Mouse (Mus musculus): Measurements from ENCODE around the gene Bmpr1a. TPM values are rescaled to one million over a fixed set of nuclear protein-coding genes. Genes with fewer than 3 reads are reported as not detected.

The Bmpr1a gene
- total and polyA plus RNA-seq, 2 experiments from 2014 or later, result 15.9 to 54.8 TPM

DNA sequence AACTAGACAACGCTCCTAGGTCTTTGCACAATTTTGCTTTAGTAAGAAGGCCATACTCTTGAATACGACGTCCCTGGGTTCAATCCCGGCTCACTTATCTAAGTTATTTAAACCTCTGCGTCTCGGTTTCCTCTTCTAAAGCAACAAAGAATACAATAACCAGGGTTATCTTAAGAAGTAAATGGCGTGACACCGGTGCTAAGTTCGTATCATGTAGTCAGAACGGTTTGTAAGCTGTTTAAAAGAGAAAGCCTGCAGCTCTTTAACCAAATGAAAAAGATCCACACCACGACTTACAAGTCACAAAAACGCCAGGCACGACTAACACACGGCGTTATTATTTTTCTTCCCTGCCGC lies 1.7 kb downstream of the Bmpr1a start:
- Histone ChIP-seq H3K4me2 (ENCODE audit: low read depth) (peak overlapping the region; percentile 82), H3K27me3 (ENCODE audit: insufficient read depth, low read length) (no peaks in the 10 kb centered on the region), H3K4me1 (ENCODE audit: insufficient read depth) (peaks cover 26% of the 10 kb centered on the region; the same call in 1 of the 2 replicates), H3K4me3 (ENCODE audit: low read depth, low read length) (peak overlapping the region; percentile 83), H3K9ac (peak overlapping the region; percentile 98), H3K36me3 (ENCODE audit: insufficient read depth) (no peaks in the 10 kb centered on the region), H3K9me3 (ENCODE audit: low read length) (no peaks in the 10 kb centered on the region), H3K27ac (ENCODE audit: low read depth, low read length) (peak overlapping the region; percentile 96; the same call in 1 of the 2 replicates)
- ATAC-seq, result no peak
- under 1% methylated on average over 16 of the region's 16 CpGs for WGBS
- no peak for TF ChIP-seq CTCF (IDR thresholded peaks at IDR 0.05; ENCODE audit: low read depth)
- DNase-seq, result peak; percentile 37

DNA sequence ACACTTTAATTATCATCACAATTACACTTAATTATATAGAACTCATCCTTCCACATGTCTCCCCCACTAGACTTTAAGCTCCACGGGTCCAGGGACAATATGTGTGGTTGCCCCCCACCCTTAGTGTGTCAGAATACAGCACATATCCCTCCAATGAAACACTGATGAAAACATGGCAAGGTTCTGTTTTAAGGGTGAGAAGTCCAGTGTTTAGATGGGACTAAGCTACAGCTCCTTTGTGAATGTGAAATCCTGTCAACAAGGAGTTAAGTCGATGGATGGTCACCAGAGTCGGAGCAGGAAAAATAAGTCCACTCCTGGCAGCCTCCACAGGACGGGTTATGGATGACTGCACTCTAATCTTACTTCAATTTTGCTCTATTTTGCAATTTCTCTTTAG lies 2.8 kb downstream of the Bmpr1a start:
- no peak for ATAC-seq
- Histone ChIP-seq H3K9me3 (ENCODE audit: low read length) (no peaks in the 10 kb centered on the region), H3K27ac (ENCODE audit: low read depth, low read length) (no peak overlapping the region), H3K4me3 (ENCODE audit: low read depth, low read length) (peak overlapping the region; percentile 83), H3K36me3 (ENCODE audit: insufficient read depth) (no peaks in the 10 kb centered on the region), H3K4me1 (ENCODE audit: insufficient read depth) (peaks cover 26% of the 10 kb centered on the region; the same call in 1 of the 2 replicates), H3K27me3 (ENCODE audit: insufficient read depth, low read length) (no peaks in the 10 kb centered on the region), H3K9ac (no peak overlapping the region), H3K4me2 (ENCODE audit: low read depth) (peak overlapping the region; percentile 82)
- no peak for DNase-seq
- no peak for TF ChIP-seq CTCF (IDR thresholded peaks at IDR 0.05; ENCODE audit: low read depth)
- WGBS, result 0% methylated on average over 4 of the region's 4 CpGs

DNA sequence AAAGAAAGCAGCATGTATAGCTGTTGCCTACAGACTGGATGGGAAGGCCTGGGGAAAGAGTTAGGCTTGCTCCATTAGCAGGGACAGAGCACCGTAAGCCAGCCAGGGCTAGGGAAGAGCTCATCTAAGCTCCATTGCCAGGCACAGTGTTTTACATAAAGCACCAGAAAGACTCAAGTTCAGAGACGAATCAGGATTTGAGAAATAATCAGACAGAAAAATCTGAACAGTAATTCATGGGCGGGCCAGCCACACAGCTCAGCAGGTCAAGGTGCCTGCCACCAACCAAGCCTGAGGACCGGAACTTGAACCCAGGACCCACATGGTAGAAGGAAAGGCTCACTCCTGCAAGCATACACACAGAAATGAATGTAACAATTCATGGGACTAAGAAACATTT lies 3.5 kb downstream of the Bmpr1a start:
- Histone ChIP-seq H3K4me3 (ENCODE audit: low read depth, low read length) (no peak overlapping the region), H3K27me3 (ENCODE audit: insufficient read depth, low read length) (no peaks in the 10 kb centered on the region), H3K4me1 (ENCODE audit: insufficient read depth) (peaks cover 26% of the 10 kb centered on the region; the same call in 1 of the 2 replicates), H3K4me2 (ENCODE audit: low read depth) (peak overlapping the region; percentile 82), H3K9me3 (ENCODE audit: low read length) (no peaks in the 10 kb centered on the region), H3K27ac (ENCODE audit: low read depth, low read length) (no peak overlapping the region), H3K36me3 (ENCODE audit: insufficient read depth) (no peaks in the 10 kb centered on the region), H3K9ac (no peak overlapping the region)
- 59% methylated on average over 4 of the region's 4 CpGs for WGBS
- no peak for TF ChIP-seq CTCF (IDR thresholded peaks at IDR 0.05; ENCODE audit: low read depth)
- ATAC-seq, result no peak
- DNase-seq, result no peak

DNA sequence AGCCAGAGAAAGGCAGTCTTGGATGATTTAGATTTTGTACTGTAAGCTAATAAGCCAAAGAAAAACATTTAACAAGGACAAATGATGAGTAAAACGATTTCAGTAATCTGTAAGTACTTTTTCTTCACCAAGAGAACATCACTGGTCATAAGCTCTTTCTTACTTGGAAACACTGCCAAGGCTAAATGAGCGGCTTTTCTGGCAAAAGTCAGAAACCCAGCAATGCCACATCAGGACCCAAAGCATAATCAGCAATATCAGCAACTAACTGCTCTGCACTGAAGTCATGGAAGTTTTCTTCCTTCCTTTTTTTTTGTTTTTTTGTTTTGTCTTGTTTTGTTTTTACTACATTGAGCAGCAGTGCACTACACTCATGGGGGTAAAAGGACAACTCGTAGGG lies 5.8 kb downstream of the Bmpr1a start:
- Histone ChIP-seq H3K36me3 (ENCODE audit: insufficient read depth) (no peaks in the 10 kb centered on the region), H3K4me1 (ENCODE audit: insufficient read depth) (peaks cover 16% of the 10 kb centered on the region; the same call in 1 of the 2 replicates), H3K9me3 (ENCODE audit: low read length) (no peaks in the 10 kb centered on the region), H3K4me3 (ENCODE audit: low read depth, low read length) (no peak overlapping the region), H3K4me2 (ENCODE audit: low read depth) (no peak overlapping the region), H3K27ac (ENCODE audit: low read depth, low read length) (no peak overlapping the region), H3K27me3 (ENCODE audit: insufficient read depth, low read length) (no peaks in the 10 kb centered on the region), H3K9ac (no peak overlapping the region)
- TF ChIP-seq CTCF (IDR thresholded peaks at IDR 0.05; ENCODE audit: low read depth), result no peak
- no peak for ATAC-seq
- DNase-seq, result no peak
- WGBS, result 76% methylated on average over 3 of the region's 3 CpGs

DNA sequence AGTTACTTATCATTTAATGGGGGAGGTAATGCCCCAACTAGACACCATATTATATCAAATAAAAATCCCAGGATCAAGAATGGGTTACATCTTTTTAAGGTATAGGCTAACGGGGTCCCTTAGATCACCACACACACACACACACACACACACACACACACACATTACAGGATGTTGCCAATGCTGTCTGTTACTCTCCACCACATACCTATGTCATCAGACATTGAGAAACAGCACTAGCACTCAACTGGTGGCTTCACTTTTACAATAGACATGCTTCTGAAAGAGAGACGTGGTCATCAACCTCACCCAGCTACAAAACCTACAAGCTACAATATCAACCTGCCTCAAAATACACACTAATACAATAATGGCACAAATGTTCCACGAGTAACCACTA lies 9.5 kb downstream of the Bmpr1a start:
- Histone ChIP-seq H3K27me3 (ENCODE audit: insufficient read depth, low read length) (no peaks in the 10 kb centered on the region), H3K9ac (no peak overlapping the region), H3K36me3 (ENCODE audit: insufficient read depth) (no peaks in the 10 kb centered on the region), H3K4me1 (ENCODE audit: insufficient read depth) (no peaks in the 10 kb centered on the region), H3K9me3 (ENCODE audit: low read length) (no peaks in the 10 kb centered on the region), H3K27ac (ENCODE audit: low read depth, low read length) (no peak overlapping the region), H3K4me3 (ENCODE audit: low read depth, low read length) (no peak overlapping the region), H3K4me2 (ENCODE audit: low read depth) (no peak overlapping the region)
- TF ChIP-seq CTCF (IDR thresholded peaks at IDR 0.05; ENCODE audit: low read depth), result no peak
- WGBS, result 88% methylated on average over 3 of the region's 3 CpGs
- DNase-seq (no peak), ATAC-seq (no peak)

DNA sequence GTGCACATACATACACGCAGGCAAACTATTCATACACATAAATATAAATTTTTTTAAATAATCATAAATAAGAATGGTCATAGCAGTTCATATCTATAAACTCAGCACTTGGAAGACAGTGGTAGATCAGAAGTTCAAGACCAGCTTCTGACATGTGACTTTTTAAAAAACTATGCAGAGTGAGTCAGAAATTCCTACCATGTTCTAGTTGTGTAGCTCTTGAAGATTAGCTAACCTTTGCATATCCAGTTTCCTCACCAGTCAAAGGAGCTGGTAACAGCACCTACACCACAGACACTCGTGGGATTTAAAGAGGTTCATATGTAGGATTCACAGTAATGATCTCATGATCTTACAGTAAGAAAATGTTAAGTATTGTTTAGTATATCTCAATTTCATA lies 10.5 kb downstream of the Bmpr1a start:
- H3K27me3 ChIP-seq (ENCODE audit: insufficient read depth, low read length), result no peaks in the 10 kb centered on the region
- H3K36me3 ChIP-seq (ENCODE audit: insufficient read depth), result no peaks in the 10 kb centered on the region
- no peak for DNase-seq
- H3K4me1 ChIP-seq (ENCODE audit: insufficient read depth), result no peaks in the 10 kb centered on the region
- no peak overlapping the region for H3K4me3 ChIP-seq (ENCODE audit: low read depth, low read length)
- H3K9me3 ChIP-seq (ENCODE audit: low read length), result no peaks in the 10 kb centered on the region
- WGBS, result 89% methylated on average over 2 of the region's 2 CpGs
- no peak for TF ChIP-seq CTCF (IDR thresholded peaks at IDR 0.05; ENCODE audit: low read depth)
- H3K27ac ChIP-seq (ENCODE audit: low read depth, low read length), result no peak overlapping the region
- ATAC-seq, result no peak
- H3K9ac ChIP-seq, result no peak overlapping the region
- H3K4me2 ChIP-seq (ENCODE audit: low read depth), result no peak overlapping the region

DNA sequence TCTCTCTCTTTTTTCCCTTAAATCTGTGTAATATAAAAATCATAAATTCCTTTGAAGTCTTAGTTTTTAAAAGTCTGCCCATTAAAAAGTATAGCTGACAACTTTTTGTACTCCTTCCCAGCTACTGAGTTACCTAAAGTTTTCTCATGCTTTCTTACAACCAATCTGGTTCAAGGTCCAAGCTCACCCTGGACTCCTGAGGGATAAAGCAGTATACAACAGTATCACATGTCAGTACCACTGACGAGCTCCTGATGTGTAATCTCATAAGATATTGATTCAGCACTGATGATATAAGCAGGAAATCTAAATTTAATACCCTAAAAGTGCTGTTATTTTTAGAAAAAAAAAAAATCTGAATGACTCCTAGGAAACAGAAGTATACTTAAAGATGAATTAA lies 12.2 kb downstream of the Bmpr1a start:
- Histone ChIP-seq H3K27me3 (ENCODE audit: insufficient read depth, low read length) (no peaks in the 10 kb centered on the region), H3K27ac (ENCODE audit: low read depth, low read length) (no peak overlapping the region), H3K9me3 (ENCODE audit: low read length) (no peaks in the 10 kb centered on the region), H3K36me3 (ENCODE audit: insufficient read depth) (no peaks in the 10 kb centered on the region), H3K9ac (no peak overlapping the region), H3K4me2 (ENCODE audit: low read depth) (no peak overlapping the region), H3K4me3 (ENCODE audit: low read depth, low read length) (no peak overlapping the region), H3K4me1 (ENCODE audit: insufficient read depth) (no peaks in the 10 kb centered on the region)
- no peak for DNase-seq
- no peak for ATAC-seq
- TF ChIP-seq CTCF (IDR thresholded peaks at IDR 0.05; ENCODE audit: low read depth), result no peak
- WGBS, result 75% methylated on average over 1 of the region's 1 CpGs

DNA sequence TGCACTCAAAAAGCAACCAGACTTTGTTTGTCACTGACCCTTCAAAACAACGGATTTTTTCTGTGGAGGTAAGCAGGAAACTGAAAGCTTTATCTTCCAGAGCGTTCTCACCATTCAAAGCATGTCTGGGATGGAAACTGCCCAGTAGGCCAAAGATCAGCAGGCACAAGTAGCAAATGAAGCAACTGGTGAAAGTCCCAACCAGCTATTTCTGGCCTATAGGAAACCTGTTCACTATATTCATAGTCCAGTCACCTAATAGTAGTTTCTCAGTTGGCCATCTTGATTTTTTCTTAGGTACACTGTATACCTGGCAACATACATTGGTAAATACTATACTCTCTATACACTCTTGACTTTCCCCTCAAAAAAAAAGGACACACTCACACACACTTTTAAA lies 13.2 kb downstream of the Bmpr1a start:
- H3K27ac ChIP-seq (ENCODE audit: low read depth, low read length), result no peak overlapping the region
- H3K9ac ChIP-seq, result no peak overlapping the region
- no peaks in the 10 kb centered on the region for H3K27me3 ChIP-seq (ENCODE audit: insufficient read depth, low read length)
- DNase-seq (no peak), ATAC-seq (no peak)
- TF ChIP-seq CTCF (IDR thresholded peaks at IDR 0.05; ENCODE audit: low read depth), result no peak
- H3K9me3 ChIP-seq (ENCODE audit: low read length), result no peaks in the 10 kb centered on the region
- 74% methylated on average over 2 of the region's 2 CpGs for WGBS
- H3K4me2 ChIP-seq (ENCODE audit: low read depth), result no peak overlapping the region
- no peaks in the 10 kb centered on the region for H3K36me3 ChIP-seq (ENCODE audit: insufficient read depth)
- H3K4me1 ChIP-seq (ENCODE audit: insufficient read depth), result no peaks in the 10 kb centered on the region
- no peak overlapping the region for H3K4me3 ChIP-seq (ENCODE audit: low read depth, low read length)
